Mouse (Mus musculus) neural tube, embryonic 11.5 days (tissue): ENCODE measurements at regions not wholly inside any gene's neighbourhood (a gene's known extent, or its start where the extent isn't known, plus 50 kb on each side); places are given as distances from the start of the nearest gene placed in this dataset.

Experiments used
- ATAC-seq: fragments of 200-750 bp; cut with Nextera tagmentation; 2 replicates; pipeline ENCODE4 v1.8.0; 2017; ENCODE audit warnings: moderate number of reproducible peaks, mild to moderate bottlenecking, moderate TSS enrichment, moderate library complexity; ENCODE audit not compliant: insufficient read depth, low FRiP score, low TSS enrichment
- DNase-seq: peaks from one replicate; pipeline ENCODE4 v3.0.0-alpha.2; 2015; ENCODE audit warnings: low spot score
- H3K27ac ChIP-seq: fragments of 300-500 bp; sonication (generic); 2 replicates; pipeline ENCODE4 v1.5.1; 2014; ENCODE audit warnings: low read depth, mild to moderate bottlenecking, low read length
- H3K27me3 ChIP-seq: fragments of 300-500 bp; sonication (generic); 2 replicates; pipeline ENCODE4 v1.6.1; 2014; ENCODE audit warnings: mild to moderate bottlenecking, low read length, mixed read lengths; ENCODE audit not compliant: control insufficient read depth, insufficient read depth
- H3K36me3 ChIP-seq: fragments of 300-500 bp; sonication (generic); 2 replicates; pipeline ENCODE4 v1.6.1; 2014; ENCODE audit warnings: mild to moderate bottlenecking, low read length, moderate library complexity, mixed read lengths; ENCODE audit not compliant: control insufficient read depth, insufficient read depth
- H3K4me1 ChIP-seq: fragments of 300-500 bp; sonication (generic); 2 replicates; pipeline ENCODE4 v1.6.1; 2014; ENCODE audit warnings: low read length, mixed read lengths; ENCODE audit not compliant: control insufficient read depth, insufficient read depth
- H3K4me2 ChIP-seq: fragments of 300-500 bp; sonication (generic); 2 replicates; pipeline ENCODE4 v1.6.1; 2014; ENCODE audit warnings: low read depth, mild to moderate bottlenecking, moderate library complexity
- H3K4me3 ChIP-seq: fragments of 300-500 bp; sonication (generic); 2 replicates; pipeline ENCODE4 v1.5.1; 2014; ENCODE audit warnings: low read depth, low read length
- H3K9ac ChIP-seq: fragments of 300-500 bp; sonication (generic); 2 replicates; pipeline ENCODE4 v1.6.1; 2014; ENCODE audit warnings: mild to moderate bottlenecking, low read length
- H3K9me3 ChIP-seq: fragments of 300-500 bp; sonication (generic); 2 replicates; pipeline ENCODE4 v1.6.1; 2016; ENCODE audit warnings: low read length; ENCODE audit not compliant: control insufficient read depth
- WGBS: fragments of 180-500 bp; shearing (Covaris S2); extraction: QIAGEN DNeasy Blood & Tissue Kit; methylation state at CpG from one replicate; pipeline ENCODE4 v1.1.7; 2014; 5-methylcytosine and 5-hydroxymethylcytosine counted together

DNA sequence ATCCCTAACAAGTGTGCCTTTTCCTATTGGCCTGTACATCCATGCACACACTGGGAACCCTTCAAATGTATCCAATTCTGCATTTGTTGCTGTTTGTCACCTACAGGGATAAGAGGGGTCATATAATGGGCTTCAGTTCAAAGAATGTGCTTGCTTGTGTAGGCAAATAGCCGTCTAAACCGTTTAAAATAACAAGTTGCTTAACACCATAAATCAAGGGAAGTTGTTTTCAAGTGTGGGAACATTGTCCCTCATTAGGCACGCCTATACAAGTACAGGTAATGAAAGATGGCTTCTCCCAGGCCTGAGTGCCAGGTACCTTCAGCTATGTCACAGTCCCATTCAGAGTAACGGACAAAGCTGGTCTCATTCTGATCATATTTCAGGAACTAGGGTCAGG, 72.0 kb upstream of the Foxn3 start:
- no peak for DNase-seq
- H3K4me2 ChIP-seq: no peak overlapping the region
- no peak overlapping the region for H3K4me3 ChIP-seq
- ATAC-seq: no peak
- no peaks in the 10 kb centered on the region for H3K27me3 ChIP-seq
- peaks cover 11% of the 10 kb centered on the region for H3K4me1 ChIP-seq
- 61% methylated on average over 4 of the region's 4 CpGs for WGBS
- no peak overlapping the region for H3K9ac ChIP-seq
- no peak overlapping the region for H3K27ac ChIP-seq
- no peaks in the 10 kb centered on the region for H3K9me3 ChIP-seq
- H3K36me3 ChIP-seq: no peaks in the 10 kb centered on the region

DNA sequence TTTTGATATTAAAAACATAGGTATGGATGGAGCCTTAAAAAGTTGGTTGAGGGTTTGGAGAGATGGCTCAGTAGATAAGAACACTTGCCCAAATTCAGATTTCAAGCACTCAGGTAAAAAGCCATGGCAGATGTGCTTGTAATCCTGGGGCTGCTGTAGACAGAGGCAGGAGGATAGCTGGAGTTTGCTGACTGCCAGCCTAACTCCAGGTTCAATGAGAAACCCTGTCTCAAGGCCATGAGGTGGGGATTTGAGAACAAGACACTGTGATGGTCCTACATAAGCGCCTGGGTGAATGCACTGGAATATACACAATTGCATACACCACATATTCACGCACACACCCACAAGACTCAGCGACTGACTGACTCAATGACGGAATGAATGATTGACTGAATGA, 71.3 kb upstream of the Foxn3 start:
- no peaks in the 10 kb centered on the region for H3K9me3 ChIP-seq
- H3K4me3 ChIP-seq: no peak overlapping the region
- no peak overlapping the region for H3K9ac ChIP-seq
- ATAC-seq: no peak
- H3K27me3 ChIP-seq: no peaks in the 10 kb centered on the region
- H3K4me1 ChIP-seq: peaks cover 6% of the 10 kb centered on the region; the same call in 1 of the 2 replicates
- no peak for DNase-seq
- no peak overlapping the region for H3K27ac ChIP-seq
- 93% methylated on average over 4 of the region's 4 CpGs for WGBS
- no peak overlapping the region for H3K4me2 ChIP-seq
- H3K36me3 ChIP-seq: no peaks in the 10 kb centered on the region

DNA sequence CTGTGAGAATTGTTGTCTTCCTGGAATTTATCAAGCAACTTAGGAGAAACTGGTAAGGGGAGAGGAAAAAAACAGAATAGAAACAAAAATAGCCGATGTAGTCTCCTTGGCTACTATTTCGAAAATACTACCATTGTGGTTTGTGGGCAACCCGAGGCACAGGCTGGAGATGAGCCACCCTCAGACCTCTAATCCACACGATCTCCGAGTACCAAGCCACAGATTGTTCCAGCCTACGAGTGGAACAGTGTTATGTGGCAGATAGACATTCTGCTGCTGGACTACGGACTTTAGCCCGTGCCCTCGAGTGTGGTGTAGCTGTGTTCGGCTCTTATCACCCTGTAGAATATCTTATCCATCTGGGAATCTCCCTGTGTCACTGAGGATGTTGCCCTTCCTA, 70.3 kb upstream of the Foxn3 start:
- Histone ChIP-seq H3K4me1 (no peaks in the 10 kb centered on the region), H3K27me3 (no peaks in the 10 kb centered on the region), H3K36me3 (no peaks in the 10 kb centered on the region), H3K27ac (no peak overlapping the region), H3K9ac (no peak overlapping the region), H3K4me2 (no peak overlapping the region), H3K9me3 (no peaks in the 10 kb centered on the region), H3K4me3 (no peak overlapping the region)
- 93% methylated on average over 10 of the region's 10 CpGs for WGBS
- DNase-seq (no peak), ATAC-seq (no peak)

DNA sequence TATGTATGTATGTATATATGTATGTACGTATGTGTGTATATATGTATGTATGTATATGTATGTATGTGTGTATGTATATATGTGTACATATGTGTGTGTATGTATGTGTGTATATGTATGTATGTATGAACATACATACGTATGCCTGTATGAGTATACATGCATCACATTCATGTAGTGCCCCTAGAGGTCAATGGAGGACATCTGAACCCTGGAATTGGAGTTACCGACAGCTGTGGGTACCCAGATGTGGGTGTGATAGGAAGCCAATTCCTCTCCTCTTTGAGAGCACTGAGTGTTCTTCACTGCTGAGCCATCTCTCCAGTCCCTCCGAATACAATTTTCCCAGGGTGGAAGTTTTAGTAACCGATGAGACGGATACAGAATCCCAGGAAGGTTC, 69.6 kb upstream of the Foxn3 start:
- no peak overlapping the region for H3K4me2 ChIP-seq
- H3K9me3 ChIP-seq: no peaks in the 10 kb centered on the region
- H3K9ac ChIP-seq: no peak overlapping the region
- ATAC-seq (no peak), DNase-seq (no peak)
- WGBS: 93% methylated on average over 6 of the region's 6 CpGs
- H3K4me3 ChIP-seq: no peak overlapping the region
- H3K4me1 ChIP-seq: peaks cover 3% of the 10 kb centered on the region; the same call in 1 of the 2 replicates
- H3K36me3 ChIP-seq: no peaks in the 10 kb centered on the region
- H3K27ac ChIP-seq: no peak overlapping the region
- H3K27me3 ChIP-seq: no peaks in the 10 kb centered on the region

DNA sequence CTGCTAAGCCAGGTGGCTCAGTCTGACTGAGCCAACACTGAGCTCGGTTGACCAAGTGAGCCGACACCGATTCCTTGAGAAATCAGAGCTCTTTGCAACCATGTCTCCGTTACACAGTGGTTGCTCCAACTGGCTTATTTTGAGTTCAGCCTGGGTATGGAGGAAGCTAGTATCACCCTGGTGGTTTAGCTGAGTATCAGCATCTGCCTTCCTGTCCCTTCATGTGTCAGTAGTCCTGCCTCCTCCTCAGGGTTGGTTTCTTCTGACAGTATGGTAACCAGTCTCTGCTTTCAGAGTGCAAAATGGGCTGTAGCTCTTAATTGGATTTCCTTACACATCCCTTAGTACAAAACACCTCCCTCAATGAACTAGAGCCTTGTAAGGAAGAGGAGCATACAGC, 66.2 kb upstream of the Foxn3 start:
- ATAC-seq (no peak), DNase-seq (no peak)
- Histone ChIP-seq H3K4me1 (peaks cover 4% of the 10 kb centered on the region; the same call in 1 of the 2 replicates), H3K4me3 (no peak overlapping the region), H3K9ac (no peak overlapping the region), H3K36me3 (no peaks in the 10 kb centered on the region), H3K27me3 (no peaks in the 10 kb centered on the region), H3K4me2 (no peak overlapping the region), H3K9me3 (no peaks in the 10 kb centered on the region), H3K27ac (no peak overlapping the region)
- WGBS: 97% methylated on average over 4 of the region's 4 CpGs

DNA sequence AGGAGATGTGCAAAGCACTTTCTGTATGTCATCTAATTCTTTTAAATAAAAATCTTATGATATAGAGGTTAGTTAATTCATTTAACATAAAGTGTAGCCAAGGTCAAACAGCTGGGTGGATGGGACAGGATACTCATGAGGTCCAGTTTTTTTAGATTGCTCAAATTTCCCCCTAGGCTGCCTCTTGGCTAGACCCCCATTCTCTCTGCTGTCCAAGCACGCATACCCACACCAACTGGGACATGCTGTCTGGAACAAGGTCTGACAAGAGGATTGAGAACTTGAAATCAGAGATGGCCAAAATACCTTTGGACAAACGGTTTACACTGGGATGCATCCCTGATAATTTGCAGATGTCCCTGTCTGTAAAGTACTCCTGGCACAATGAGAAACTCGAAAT, 65.0 kb upstream of the Foxn3 start:
- no peak overlapping the region; the same call in 1 of the 2 replicates for H3K9ac ChIP-seq

DNA sequence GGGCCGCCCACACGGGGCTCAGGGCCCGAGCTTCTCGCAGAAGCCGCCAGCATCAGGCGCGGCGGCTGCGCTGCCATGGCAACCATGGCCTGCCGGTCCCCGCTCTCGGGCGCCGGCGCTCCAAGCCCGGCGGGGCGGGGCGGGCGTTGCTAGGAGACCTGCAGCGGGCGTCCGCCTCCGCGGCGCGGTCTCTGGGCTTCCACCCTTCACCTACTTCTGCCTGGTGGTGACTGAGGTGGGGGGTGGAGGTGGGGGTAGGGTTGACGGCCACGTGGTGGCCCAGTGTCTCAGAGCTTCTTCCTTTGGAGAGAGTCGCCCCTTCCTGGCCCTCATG, 64.5 kb upstream of the Foxn3 start:
- 1% methylated on average over 29 of the region's 30 CpGs for WGBS
- H3K4me3 ChIP-seq: peak overlapping the region; percentile 57
- peak overlapping the region; percentile 64 for H3K4me2 ChIP-seq
- no peaks in the 10 kb centered on the region for H3K36me3 ChIP-seq
- ATAC-seq (peak; percentile 90), DNase-seq (peak; percentile 95)
- H3K4me1 ChIP-seq: peaks cover 4% of the 10 kb centered on the region; the same call in 1 of the 2 replicates
- no peaks in the 10 kb centered on the region for H3K27me3 ChIP-seq
- H3K27ac ChIP-seq: 0 out of 2 replicates have a peak overlapping the region, but pooled peaks have one; percentile 63
- peak overlapping the region; percentile 67 for H3K9ac ChIP-seq
- H3K9me3 ChIP-seq: no peaks in the 10 kb centered on the region

More for the DNA sequence above, 65.0 kb upstream of the Foxn3 start:
- Histone ChIP-seq H3K27me3 (no peaks in the 10 kb centered on the region), H3K4me3 (peak overlapping the region; percentile 57), H3K9me3 (no peaks in the 10 kb centered on the region), H3K27ac (0 out of 2 replicates have a peak overlapping the region, but pooled peaks have one; percentile 56), H3K36me3 (no peaks in the 10 kb centered on the region), H3K4me2 (peak overlapping the region; percentile 64; the same call in 1 of the 2 replicates), H3K4me1 (peaks cover 4% of the 10 kb centered on the region; the same call in 1 of the 2 replicates)
- ATAC-seq (no peak), DNase-seq (no peak)
- WGBS: 60% methylated on average over 3 of the region's 3 CpGs

DNA sequence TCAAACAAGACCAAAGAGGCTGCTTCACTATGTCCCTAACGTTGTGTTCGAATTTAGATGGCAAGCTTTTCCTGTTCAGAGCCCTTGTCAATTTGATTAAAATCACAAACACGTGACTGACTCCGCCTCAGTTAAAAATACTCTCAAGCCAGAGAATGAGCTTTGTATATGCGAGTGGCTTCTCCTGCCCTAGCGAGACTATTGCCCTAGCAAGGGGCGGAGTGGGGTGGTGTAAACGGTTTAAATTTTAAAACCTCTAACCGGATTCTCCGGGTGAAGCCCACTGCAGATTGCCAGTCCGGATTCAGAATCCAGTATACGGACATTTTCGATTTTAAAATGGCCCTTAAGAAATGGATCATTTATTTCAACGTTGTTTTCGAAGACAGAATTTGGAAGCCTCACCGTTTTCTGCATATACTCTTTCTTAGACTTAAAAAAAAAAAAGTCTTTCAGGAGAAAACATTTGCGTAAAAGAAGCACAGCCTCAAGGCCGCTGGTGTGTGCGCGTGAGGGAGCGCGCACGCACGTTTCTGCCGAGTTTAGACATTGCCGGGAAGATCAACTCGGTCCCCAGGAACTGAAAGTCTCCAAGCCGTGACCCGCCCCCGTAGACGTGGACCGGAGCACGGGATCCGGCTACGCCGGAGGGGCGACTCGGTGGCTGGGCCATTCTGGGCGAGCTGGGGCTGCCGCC, 64.0 kb upstream of the Foxn3 start:
- DNase-seq: peak; percentile 45
- Histone ChIP-seq H3K9ac (peak overlapping the region; percentile 67), H3K27ac (0 out of 2 replicates have a peak overlapping the region, but pooled peaks have one; percentile 63), H3K4me1 (peaks cover 4% of the 10 kb centered on the region; the same call in 1 of the 2 replicates), H3K4me2 (peak overlapping the region; percentile 64), H3K27me3 (no peaks in the 10 kb centered on the region), H3K9me3 (no peaks in the 10 kb centered on the region), H3K4me3 (peak overlapping the region; percentile 57), H3K36me3 (no peaks in the 10 kb centered on the region)
- peak; percentile 42 for ATAC-seq
- 2% methylated on average over 40 of the region's 40 CpGs for WGBS

DNA sequence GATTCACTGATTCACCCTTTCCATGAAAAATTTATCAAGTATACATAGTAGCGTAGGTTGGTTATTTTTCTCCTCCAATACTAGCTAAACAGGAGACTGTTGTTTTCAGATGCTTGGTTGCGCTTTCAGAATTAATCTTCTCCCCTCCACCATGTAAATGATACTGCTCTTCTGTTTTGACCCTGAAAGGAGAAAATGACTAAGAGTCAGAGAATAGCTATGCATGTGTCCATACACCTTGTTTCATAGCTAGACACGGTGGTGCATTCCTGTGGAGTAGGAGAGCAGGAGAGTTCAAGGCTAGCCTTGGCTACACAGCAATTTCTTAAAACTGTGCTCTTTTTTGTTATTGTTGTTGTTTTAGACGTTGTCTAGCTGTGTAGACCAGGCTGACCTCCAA, 62.8 kb upstream of the Foxn3 start:
- H3K36me3 ChIP-seq: no peaks in the 10 kb centered on the region
- H3K27ac ChIP-seq: no peak overlapping the region
- no peaks in the 10 kb centered on the region for H3K27me3 ChIP-seq
- H3K9me3 ChIP-seq: no peaks in the 10 kb centered on the region
- peaks cover 4% of the 10 kb centered on the region; the same call in 1 of the 2 replicates for H3K4me1 ChIP-seq
- DNase-seq (no peak), ATAC-seq (no peak)
- H3K9ac ChIP-seq: no peak overlapping the region
- 90% methylated on average over 4 of the region's 4 CpGs for WGBS
- no peak overlapping the region for H3K4me2 ChIP-seq
- no peak overlapping the region for H3K4me3 ChIP-seq
